Mouse (Mus musculus) kidney, postnatal 10 days (tissue): Measurements from ENCODE around the gene Ccr2.
"Not testable (repeated sequence)": the region's sequence is repeated elsewhere in the genome, so short reads cannot be mapped to it uniquely, and the experiment has no call there.

Experiments
- DNase-seq: peaks from one replicate; pipeline ENCODE4 v3.0.0; 2021; ENCODE audit warnings: mixed read lengths

Ccr2 gene

GRCm38 (mm10) chr9:124101723-124102122 lies at the start of gene Ccr2:
Gene Ccr2 (plus strand): TSS chr9:124101950.
- no peak for DNase-seq

- DNase-seq: no peak
Measured at GRCm38 (mm10) chr9:124053532-124053931, 48.2 kb upstream of the Ccr2 start.

- no peak for DNase-seq
Measured at GRCm38 (mm10) chr9:124056158-124056709, 45.5 kb upstream of the Ccr2 start.

- DNase-seq: no peak
Measured at GRCm38 (mm10) chr9:124059660-124060352, 41.9 kb upstream of the Ccr2 start.

GRCm38 (mm10) chr9:124061474-124062432 lies 40.0 kb upstream of the Ccr2 start:
- DNase-seq: not testable (repeated sequence)

- no peak for DNase-seq
Measured at GRCm38 (mm10) chr9:124066572-124067103, 35.1 kb upstream of the Ccr2 start.

GRCm38 (mm10) chr9:124068098-124069058 lies 33.4 kb upstream of the Ccr2 start:
- no peak for DNase-seq

- no peak for DNase-seq
Measured at GRCm38 (mm10) chr9:124071506-124071905, 30.2 kb upstream of the Ccr2 start.

- no peak for DNase-seq
Measured at GRCm38 (mm10) chr9:124079803-124080202, 21.9 kb upstream of the Ccr2 start.

- not testable (repeated sequence) for DNase-seq
Measured at GRCm38 (mm10) chr9:124080471-124080870, 21.3 kb upstream of the Ccr2 start.

GRCm38 (mm10) chr9:124090441-124090840 lies 11.3 kb upstream of the Ccr2 start:
- no peak for DNase-seq

GRCm38 (mm10) chr9:124099127-124099526 lies 2.6 kb upstream of the Ccr2 start:
- no peak for DNase-seq

GRCm38 (mm10) chr9:124100357-124100756 lies 1.4 kb upstream of the Ccr2 start:
- no peak for DNase-seq

GRCm38 (mm10) chr9:124103199-124103598 lies 1.4 kb downstream of the Ccr2 start:
- no peak for DNase-seq

GRCm38 (mm10) chr9:124105196-124105595 lies 3.4 kb downstream of the Ccr2 start:
- no peak for DNase-seq

- no peak for DNase-seq
Measured at GRCm38 (mm10) chr9:124107232-124107631, 5.5 kb downstream of the Ccr2 start.

GRCm38 (mm10) chr9:124108356-124109127 lies 6.8 kb downstream of the Ccr2 start:
- no peak for DNase-seq

GRCm38 (mm10) chr9:124111997-124112396 lies 10.2 kb downstream of the Ccr2 start:
- no peak for DNase-seq

GRCm38 (mm10) chr9:124112591-124113239 lies 11.0 kb downstream of the Ccr2 start:
- no peak for DNase-seq

- DNase-seq: no peak
Measured at GRCm38 (mm10) chr9:124113777-124114176, 12.0 kb downstream of the Ccr2 start.

GRCm38 (mm10) chr9:124118489-124118888 lies 16.7 kb downstream of the Ccr2 start:
- DNase-seq: peak; percentile 45
